Mouse (Mus musculus): ENCODE measurements around the gene Zbtb12. TPM values are rescaled to one million over a fixed set of nuclear protein-coding genes. Genes with fewer than 3 reads are reported as not detected.

The Zbtb12 gene
- polyA plus RNA-seq, 1 experiment from 2014 or later = 17.4 TPM

- Histone ChIP-seq H3K36me3 (replicated peaks) (peaks cover 36% of the 10 kb centered on the region), H3K4me1 (peaks cover 29% of the 10 kb centered on the region), H3K4me2 (peak overlapping the region; percentile 93), H3K9ac (peak overlapping the region; percentile 98), H3K27me3 (replicated peaks) (no peaks in the 10 kb centered on the region), H3K9me3 (no peaks in the 10 kb centered on the region), H3K4me3 (peak overlapping the region; percentile 99), H3K27ac (peak overlapping the region; percentile 78)
- WGBS = 2% methylated on average over 24 of the region's 25 CpGs
- ATAC-seq (replicated peaks) = peak; percentile 4; the same call in 1 of the 2 replicates
Measured at GRCm38 (mm10) chr17:34850517-34851125, 28.7 kb upstream of the Zbtb12 start.

GRCm38 (mm10) chr17:34853511-34853910, 25.8 kb upstream of the Zbtb12 start:
- H3K4me2 ChIP-seq = no peak overlapping the region
- H3K27ac ChIP-seq = no peak overlapping the region
- H3K4me1 ChIP-seq = peaks cover 29% of the 10 kb centered on the region
- H3K9ac ChIP-seq = no peak overlapping the region
- H3K36me3 ChIP-seq (replicated peaks) = peaks cover 38% of the 10 kb centered on the region
- H3K27me3 ChIP-seq (replicated peaks) = no peaks in the 10 kb centered on the region
- no peaks in the 10 kb centered on the region for H3K9me3 ChIP-seq
- WGBS = 81% methylated on average over 8 of the region's 8 CpGs
- ATAC-seq (replicated peaks) = no peak
- H3K4me3 ChIP-seq = no peak overlapping the region

- no peaks in the 10 kb centered on the region for H3K27me3 ChIP-seq (replicated peaks)
- WGBS = 85% methylated on average over 3 of the region's 3 CpGs
- H3K9ac ChIP-seq = no peak overlapping the region
- no peak overlapping the region for H3K27ac ChIP-seq
- H3K4me3 ChIP-seq = no peak overlapping the region
- no peak for ATAC-seq (replicated peaks)
- H3K36me3 ChIP-seq (replicated peaks) = peaks cover 38% of the 10 kb centered on the region
- H3K9me3 ChIP-seq = no peaks in the 10 kb centered on the region
- peaks cover 19% of the 10 kb centered on the region for H3K4me1 ChIP-seq
- H3K4me2 ChIP-seq = no peak overlapping the region
Measured at GRCm38 (mm10) chr17:34854761-34855160, 24.5 kb upstream of the Zbtb12 start.

- no peak overlapping the region for H3K27ac ChIP-seq
- H3K9me3 ChIP-seq = no peaks in the 10 kb centered on the region
- H3K4me1 ChIP-seq = peaks cover 15% of the 10 kb centered on the region
- H3K4me2 ChIP-seq = no peak overlapping the region
- no peaks in the 10 kb centered on the region for H3K27me3 ChIP-seq (replicated peaks)
- H3K4me3 ChIP-seq = no peak overlapping the region
- H3K36me3 ChIP-seq (replicated peaks) = peaks cover 38% of the 10 kb centered on the region
- 47% methylated on average over 3 of the region's 3 CpGs for WGBS
- H3K9ac ChIP-seq = no peak overlapping the region
- no peak for ATAC-seq (replicated peaks)
Measured at GRCm38 (mm10) chr17:34855825-34856224, 23.5 kb upstream of the Zbtb12 start.

- Histone ChIP-seq H3K4me3 (no peak overlapping the region), H3K4me2 (no peak overlapping the region), H3K4me1 (no peaks in the 10 kb centered on the region), H3K9ac (no peak overlapping the region), H3K27me3 (replicated peaks) (no peaks in the 10 kb centered on the region), H3K36me3 (replicated peaks) (peaks cover 29% of the 10 kb centered on the region), H3K27ac (no peak overlapping the region), H3K9me3 (no peaks in the 10 kb centered on the region)
- no peak for ATAC-seq (replicated peaks)
- 85% methylated on average over 4 of the region's 4 CpGs for WGBS
Measured at GRCm38 (mm10) chr17:34858670-34859069, 20.6 kb upstream of the Zbtb12 start.

- WGBS = 91% methylated on average over 9 of the region's 9 CpGs
- no peak overlapping the region for H3K9ac ChIP-seq
- H3K27ac ChIP-seq = no peak overlapping the region
- H3K4me3 ChIP-seq = no peak overlapping the region
- no peak for ATAC-seq (replicated peaks)
- H3K36me3 ChIP-seq (replicated peaks) = peaks cover 14% of the 10 kb centered on the region
- no peak overlapping the region for H3K4me2 ChIP-seq
- H3K4me1 ChIP-seq = no peaks in the 10 kb centered on the region
- H3K27me3 ChIP-seq (replicated peaks) = no peaks in the 10 kb centered on the region
- H3K9me3 ChIP-seq = no peaks in the 10 kb centered on the region
Measured at GRCm38 (mm10) chr17:34860514-34860913, 18.8 kb upstream of the Zbtb12 start.

- no peak overlapping the region for H3K4me3 ChIP-seq
- no peak for ATAC-seq (replicated peaks)
- no peak overlapping the region for H3K4me2 ChIP-seq
- WGBS = 67% methylated on average over 13 of the region's 13 CpGs
- H3K9ac ChIP-seq = no peak overlapping the region
- peaks cover under 1% of the 10 kb centered on the region; the same call in 1 of the 2 replicates for H3K36me3 ChIP-seq (replicated peaks)
- no peaks in the 10 kb centered on the region for H3K9me3 ChIP-seq
- no peak overlapping the region for H3K27ac ChIP-seq
- H3K27me3 ChIP-seq (replicated peaks) = no peaks in the 10 kb centered on the region
- H3K4me1 ChIP-seq = no peaks in the 10 kb centered on the region
Measured at GRCm38 (mm10) chr17:34861704-34862415, 17.4 kb upstream of the Zbtb12 start.

- no peak within 1 kb of the TSS for H3K4me3 ChIP-seq
Measured at GRCm38 (mm10) chr17:34862416-34863081, 16.7 kb upstream of the Zbtb12 start, which contains the start of gene Cfb. Gene Cfb, minus strand, starts transcription at chr17:34862518.

GRCm38 (mm10) chr17:34865981-34866380, 13.3 kb upstream of the Zbtb12 start:
- 67% methylated on average over 7 of the region's 7 CpGs for WGBS
- no peaks in the 10 kb centered on the region for H3K36me3 ChIP-seq (replicated peaks)
- H3K9ac ChIP-seq = no peak overlapping the region
- no peak for ATAC-seq (replicated peaks)
- H3K4me1 ChIP-seq = no peaks in the 10 kb centered on the region
- no peaks in the 10 kb centered on the region for H3K9me3 ChIP-seq
- H3K4me2 ChIP-seq = no peak overlapping the region
- no peak overlapping the region for H3K27ac ChIP-seq
- H3K4me3 ChIP-seq = no peak overlapping the region
- no peaks in the 10 kb centered on the region for H3K27me3 ChIP-seq (replicated peaks)

More at GRCm38 (mm10) chr17:34862416-34863081, 16.7 kb upstream of the Zbtb12 start, which contains the start of gene Cfb:
- Histone ChIP-seq H3K9me3 (no peaks in the 10 kb centered on the region), H3K27me3 (replicated peaks) (no peaks in the 10 kb centered on the region), H3K36me3 (replicated peaks) (no peaks in the 10 kb centered on the region), H3K4me1 (no peaks in the 10 kb centered on the region), H3K27ac (no peak within 1 kb of the TSS), H3K9ac (no peak within 1 kb of the TSS), H3K4me2 (no peak within 1 kb of the TSS)
- 71% methylated on average over 8 of the region's 8 CpGs for WGBS
- no peak for ATAC-seq (replicated peaks)

- Histone ChIP-seq H3K36me3 (replicated peaks) (no peaks in the 10 kb centered on the region), H3K27ac (no peak overlapping the region), H3K4me2 (no peak overlapping the region), H3K4me1 (no peaks in the 10 kb centered on the region), H3K27me3 (replicated peaks) (no peaks in the 10 kb centered on the region), H3K9ac (no peak overlapping the region), H3K4me3 (no peak overlapping the region), H3K9me3 (no peaks in the 10 kb centered on the region)
- 93% methylated on average over 6 of the region's 6 CpGs for WGBS
- ATAC-seq (replicated peaks) = no peak
Measured at GRCm38 (mm10) chr17:34874321-34874720, 5.0 kb upstream of the Zbtb12 start.

- Histone ChIP-seq H3K27me3 (replicated peaks) (peaks cover 2% of the 10 kb centered on the region; the same call in 1 of the 2 replicates), H3K9me3 (no peaks in the 10 kb centered on the region), H3K36me3 (replicated peaks) (no peaks in the 10 kb centered on the region), H3K9ac (no peak overlapping the region), H3K4me2 (no peak overlapping the region), H3K4me3 (no peak overlapping the region), H3K4me1 (no peaks in the 10 kb centered on the region), H3K27ac (no peak overlapping the region)
- ATAC-seq (replicated peaks) = no peak
Measured at GRCm38 (mm10) chr17:34881166-34881565, 1.9 kb downstream of the Zbtb12 start.

- Histone ChIP-seq H3K27me3 (replicated peaks) (peaks cover 2% of the 10 kb centered on the region; the same call in 1 of the 2 replicates), H3K9ac (no peak within 1 kb of the TSS), H3K4me2 (no peak within 1 kb of the TSS), H3K36me3 (replicated peaks) (no peaks in the 10 kb centered on the region), H3K27ac (no peak within 1 kb of the TSS), H3K4me1 (no peaks in the 10 kb centered on the region), H3K9me3 (no peaks in the 10 kb centered on the region), H3K4me3 (no peak within 1 kb of the TSS)
- 8% methylated on average over 15 of the region's 15 CpGs for WGBS
- no peak for ATAC-seq (replicated peaks)
Measured at GRCm38 (mm10) chr17:34881683-34882310, 2.5 kb downstream of the Zbtb12 start, which contains the start of gene Gm20547. Gene Gm20547, minus strand, starts transcription at chr17:34882042.

All from midbrain, embryonic 15.5 days (tissue).